Mouse (Mus musculus) cerebellum, postnatal 4 days (tissue): ENCODE results near the gene Fgf12.
A peak's percentile ranks its signal among the peaks of the same experiment; 100 is the strongest.

Experiments used
- DNase-seq, 2 experiments: peaks; one replicate each; pipeline ENCODE4 v3.0.0; 2022; ENCODE audit warnings: low spot score in 2 of 2, mixed read lengths in 1 of 2

Fgf12 gene

DNA sequence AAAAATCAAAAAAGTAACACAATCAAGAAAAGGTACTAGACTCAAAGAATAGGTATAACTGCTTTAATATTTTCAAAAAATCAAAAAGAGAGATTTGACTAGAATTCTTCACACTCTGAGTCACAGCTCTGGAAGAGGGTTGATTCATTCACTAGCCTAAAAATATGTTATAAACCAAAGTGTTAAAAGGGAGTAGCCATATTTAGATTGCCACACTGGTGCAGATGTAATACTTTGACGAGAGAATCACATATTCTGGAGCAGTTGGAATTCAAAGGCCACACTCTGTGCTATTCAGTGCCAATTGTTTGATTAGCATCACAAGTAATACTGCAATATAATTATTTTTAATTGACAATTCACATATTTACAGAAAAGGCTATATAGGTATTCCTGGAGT is 416.2 kb downstream of the Fgf12 start:
- no peak for DNase-seq

DNA sequence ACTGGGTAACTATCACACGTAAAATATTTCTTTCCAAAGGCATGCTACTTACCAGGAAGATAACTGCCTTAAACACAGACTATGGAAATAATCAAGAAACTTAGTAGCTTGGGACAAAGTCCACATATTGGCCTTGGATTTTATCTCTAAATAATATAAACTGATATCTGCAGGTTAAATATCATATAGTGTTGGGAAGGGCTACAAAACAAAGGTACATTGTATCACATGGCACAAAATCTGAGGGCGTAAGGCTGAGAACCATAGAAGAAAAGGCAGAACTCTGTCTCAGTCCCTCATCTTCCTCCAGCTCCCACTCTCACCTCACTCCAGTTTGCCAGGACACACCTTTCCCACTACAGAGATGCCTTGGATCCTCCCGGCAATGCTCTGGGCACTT is 417.8 kb downstream of the Fgf12 start:
- no peak for DNase-seq

DNA sequence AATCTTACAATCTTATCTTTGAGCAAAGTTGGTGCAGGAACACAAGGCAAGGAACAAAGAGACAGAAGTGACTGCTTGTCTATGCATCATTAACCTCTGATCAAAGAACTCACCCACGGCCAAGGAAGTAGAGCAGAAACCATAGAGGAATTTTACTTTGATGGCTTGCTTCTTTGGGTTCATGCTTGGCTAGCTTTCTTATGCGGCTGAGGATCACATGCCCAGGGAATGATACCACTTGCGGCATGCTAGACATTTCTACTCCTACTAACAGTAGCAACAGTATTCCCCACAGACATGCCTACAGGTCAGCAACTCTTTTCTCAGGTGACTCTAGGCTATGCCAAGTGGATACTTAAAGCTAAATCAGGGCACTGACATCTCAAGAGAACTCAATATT is 429.3 kb downstream of the Fgf12 start:
- no peak for DNase-seq

DNA sequence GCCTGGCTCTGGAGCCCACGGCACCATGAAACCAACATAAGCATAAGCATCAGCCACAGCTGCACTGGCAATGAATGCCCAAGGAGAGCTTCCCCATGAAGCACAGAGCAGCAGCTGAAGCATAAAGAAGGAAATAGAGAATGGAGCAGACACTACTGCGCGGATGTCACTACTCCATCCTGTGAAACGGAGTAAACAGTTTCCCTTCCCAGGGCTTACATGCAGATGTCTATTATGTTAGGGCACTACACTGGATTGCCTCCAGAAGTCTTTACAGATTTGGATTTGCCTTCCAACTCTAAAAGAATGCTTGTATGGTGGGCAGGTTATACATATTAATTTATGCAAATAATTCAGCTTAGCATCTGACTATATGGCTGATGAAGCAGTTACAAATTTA is 441.2 kb downstream of the Fgf12 start:
- no peak for DNase-seq

DNA sequence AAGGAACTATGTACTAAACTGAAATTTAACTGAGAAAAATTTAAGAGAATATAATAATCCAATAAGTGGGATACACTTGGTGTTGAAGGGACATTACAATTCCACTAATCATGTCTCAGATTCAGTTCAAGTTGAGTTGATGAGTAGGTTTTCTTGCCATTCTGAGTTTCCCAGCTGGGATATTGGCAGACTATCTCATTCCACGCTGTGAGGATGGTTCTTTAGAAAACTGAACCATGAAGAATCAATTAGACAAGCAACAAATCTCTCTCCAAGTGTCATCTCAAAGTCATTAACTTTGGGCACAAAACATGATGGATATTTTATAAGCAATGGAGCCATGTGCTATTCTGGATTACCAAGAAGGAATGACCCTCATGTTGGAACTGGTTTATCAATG is 449.0 kb downstream of the Fgf12 start:
- DNase-seq: peak in 1 of 2 experiments; percentile 24

DNA sequence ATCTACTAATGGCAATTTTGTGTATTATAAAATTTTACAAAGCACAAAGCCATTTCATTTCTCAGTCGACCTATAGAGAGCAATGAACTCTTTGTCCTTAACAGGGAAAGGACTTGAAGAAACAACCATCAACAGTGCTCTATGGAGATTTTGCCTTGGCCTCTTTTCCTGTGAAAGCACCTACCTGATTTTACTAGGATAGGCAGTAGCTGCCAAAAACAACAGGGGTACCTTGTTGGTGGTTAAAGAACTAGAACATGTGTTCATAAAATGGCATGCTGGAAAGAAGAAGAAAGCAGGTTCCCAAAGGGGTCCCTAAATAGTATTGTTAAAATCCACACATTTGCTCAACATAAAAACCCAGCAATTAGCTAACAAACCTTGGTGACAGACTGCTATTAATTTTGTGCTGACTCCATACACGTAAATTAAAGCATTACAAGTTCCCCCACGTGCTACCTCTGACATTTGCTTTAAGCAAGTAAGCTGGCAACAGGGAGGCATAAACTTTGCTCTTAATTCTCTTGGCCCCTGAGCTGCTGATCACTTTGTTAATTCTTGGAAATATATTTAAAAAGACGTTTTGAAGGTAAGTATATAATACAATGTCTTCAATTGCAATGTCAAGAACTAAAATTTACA is 463.1 kb downstream of the Fgf12 start:
- DNase-seq: no peak

DNA sequence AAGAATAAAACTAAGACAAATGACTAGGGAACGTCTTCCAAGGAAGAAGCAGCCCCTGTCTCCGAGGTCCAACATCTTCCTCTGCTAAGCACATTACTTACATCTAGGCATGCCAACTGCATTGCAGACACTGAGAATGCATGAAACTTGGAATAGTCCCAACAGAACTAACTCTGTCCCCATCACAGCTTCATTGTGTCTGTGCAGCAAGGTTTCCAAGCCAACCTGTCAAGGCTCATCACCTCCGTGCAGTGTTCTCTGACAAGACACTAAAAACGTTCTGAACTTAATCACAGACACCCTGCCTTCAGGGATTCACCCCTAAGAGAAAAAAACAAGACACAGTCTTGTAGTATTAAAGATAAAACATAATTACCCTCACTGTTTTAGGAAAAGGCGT is 495.0 kb downstream of the Fgf12 start:
- no peak for DNase-seq

DNA sequence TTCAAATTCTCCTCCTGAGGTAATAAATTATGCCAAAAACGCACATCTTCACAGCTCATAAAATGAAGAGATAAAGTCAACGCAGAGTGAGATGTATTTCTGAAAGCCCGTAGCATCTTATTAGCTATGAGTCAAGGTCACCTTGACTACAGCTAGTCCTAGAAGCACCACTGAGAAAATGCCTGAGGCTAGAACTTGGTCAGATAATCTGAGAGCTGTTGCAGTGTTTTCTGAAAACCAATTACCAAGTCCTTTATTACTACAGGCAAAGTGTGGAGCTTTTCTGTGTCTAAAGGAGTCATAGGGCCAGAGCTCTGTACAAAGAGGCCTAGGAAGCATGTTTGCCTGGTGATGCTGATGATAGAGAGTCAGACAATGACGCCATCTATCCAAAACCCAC is 498.6 kb downstream of the Fgf12 start:
- no peak for DNase-seq

DNA sequence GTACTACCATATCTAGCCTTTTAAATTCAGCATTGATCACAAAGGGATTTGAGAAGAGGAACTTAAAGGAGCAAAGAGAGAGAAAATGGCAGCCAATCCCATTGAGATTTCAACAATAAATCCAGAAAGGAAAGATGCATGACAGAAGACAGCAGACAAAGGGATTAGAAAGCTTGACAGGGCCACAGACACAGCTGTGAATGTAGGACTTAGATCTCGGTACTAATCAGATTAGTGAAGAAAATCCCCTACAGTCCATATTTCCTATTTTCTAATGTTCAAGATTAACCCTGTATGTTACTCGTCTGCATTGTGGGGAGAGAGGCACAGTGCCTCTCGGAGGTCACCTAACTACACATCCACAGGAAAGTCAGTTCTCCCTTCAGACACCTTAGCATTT is 500.9 kb downstream of the Fgf12 start:
- DNase-seq: no peak

DNA sequence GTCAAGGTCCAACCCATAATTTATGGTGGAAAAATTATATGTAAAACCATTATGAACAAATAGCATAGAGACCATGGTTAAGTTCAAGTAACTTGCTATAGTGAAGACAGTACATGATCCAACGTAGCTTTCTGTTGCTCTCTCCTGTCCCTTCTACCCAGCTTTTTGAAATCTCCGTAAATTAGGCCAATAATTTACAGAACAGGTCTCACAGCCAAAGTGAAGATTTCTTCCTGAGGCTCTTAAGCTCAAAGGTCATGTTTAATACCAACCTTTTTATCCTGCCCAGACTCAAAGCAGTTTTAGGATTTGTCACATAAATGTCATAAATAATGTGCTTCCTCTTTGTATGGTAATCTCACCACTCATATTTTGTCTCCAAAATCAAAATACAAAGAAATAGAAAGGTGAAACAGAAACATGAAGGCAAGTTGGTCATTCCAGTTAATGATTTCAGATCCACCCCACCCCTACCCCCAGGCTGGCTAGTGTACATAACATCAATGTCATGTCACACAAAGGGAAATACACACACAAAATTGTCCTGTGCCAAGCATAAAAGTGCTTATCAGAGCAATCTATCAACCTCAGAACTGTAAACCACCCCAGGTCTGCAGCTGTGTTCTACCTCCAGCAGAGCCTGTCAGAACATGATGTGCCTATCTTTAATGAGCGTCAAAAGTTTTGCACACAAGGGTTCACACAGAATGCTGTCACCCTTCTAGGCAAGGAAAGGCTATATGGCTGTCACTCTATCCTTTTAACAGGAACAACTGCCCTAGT is 509.8 kb downstream of the Fgf12 start:
- DNase-seq: no peak

DNA sequence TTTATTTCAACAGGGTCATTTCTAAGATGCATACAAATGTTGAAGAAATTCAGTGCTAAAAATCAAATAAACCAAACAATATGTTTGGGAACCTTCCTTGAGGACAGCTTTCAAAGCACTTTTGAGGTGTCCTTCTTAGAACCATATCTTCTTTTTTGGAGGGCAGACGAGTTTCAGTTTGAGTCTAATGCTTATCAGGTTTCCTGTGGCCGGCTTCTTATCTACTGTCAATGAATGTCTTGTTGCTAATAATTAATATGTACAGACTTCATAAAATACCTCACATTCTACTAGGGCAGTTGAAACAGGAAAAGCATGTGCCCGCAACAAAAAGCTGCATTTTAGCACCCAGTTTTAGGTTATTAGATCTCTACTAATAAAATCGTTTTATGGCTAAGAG is 513.5 kb downstream of the Fgf12 start:
- no peak for DNase-seq

DNA sequence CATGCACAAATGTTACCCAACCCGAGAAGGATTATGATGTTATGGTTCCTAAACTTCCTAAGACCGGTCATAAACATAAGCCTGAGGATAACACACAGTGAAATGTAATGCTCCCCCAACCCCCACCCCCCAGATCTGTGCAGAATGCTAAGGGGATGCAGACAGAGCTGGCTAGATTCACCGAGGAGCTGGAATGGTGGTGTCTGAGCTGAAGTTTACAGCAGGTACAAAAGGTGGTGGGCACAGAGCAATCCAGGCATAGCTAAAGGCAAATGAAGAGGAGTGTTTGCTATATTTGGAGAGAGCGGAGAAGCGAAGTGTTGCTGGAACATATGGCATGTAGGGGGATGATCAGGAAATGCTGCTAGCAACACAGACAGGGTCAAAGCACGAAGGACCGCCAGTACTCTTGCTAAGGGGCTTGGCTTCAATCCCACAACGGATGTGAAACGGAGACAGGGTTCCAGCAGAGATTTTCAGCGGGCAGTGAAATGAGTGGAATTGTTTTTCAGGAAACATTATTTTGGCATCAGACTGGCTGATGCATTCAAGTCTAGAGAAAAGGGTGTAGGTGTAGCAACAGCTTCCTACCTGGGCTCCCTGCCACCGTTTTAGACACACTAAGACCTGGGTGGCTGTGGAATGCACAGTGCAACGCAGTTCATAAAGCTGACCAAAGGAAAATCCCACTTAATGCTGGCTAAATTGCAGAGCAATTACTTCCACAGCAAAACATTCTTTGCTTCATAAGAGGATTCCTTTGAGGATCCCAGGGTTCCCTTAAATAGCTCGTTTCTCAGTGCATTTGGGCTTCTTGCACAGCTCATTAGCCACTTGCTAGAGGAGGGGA is 514.6 kb downstream of the Fgf12 start:
- peak in 1 of 2 experiments; percentile 6 for DNase-seq

DNA sequence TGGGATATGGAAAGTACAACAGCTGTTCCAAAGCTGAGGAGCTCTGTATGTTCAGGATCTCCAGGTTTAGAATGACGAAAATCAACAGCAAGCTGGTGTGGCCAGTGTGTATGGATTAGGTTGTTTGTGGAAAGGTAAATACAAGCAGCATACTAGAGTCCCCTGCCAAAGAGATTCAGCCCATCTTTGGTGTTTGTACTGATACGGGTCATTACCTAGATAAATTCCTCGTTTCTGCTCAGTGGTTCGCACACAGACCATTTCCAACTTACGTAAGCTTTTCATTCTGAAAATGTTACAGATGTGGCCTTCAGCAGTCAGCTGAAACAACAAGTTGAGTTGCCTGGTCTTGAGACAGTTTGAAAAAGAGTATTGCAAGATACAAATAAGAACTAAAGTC is 536.9 kb downstream of the Fgf12 start:
- DNase-seq: no peak

DNA sequence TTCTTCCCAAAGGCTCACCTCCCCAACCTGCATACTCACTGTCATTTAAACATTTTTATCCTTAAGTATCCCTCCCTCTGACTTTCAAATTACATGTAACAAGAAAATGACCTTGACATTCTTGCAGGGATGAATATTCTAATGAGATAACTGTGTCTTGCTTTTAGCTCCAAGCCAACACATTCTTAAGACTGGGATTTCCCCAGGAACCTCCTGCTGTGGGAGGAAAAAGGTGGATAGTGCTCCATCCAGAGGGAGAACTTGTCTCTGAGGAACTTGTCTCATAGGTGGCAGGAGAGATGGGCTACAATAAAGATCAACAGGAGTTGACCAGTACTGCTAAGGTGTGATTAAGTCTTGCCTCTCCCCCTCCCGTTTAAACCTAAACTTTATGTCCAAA is 540.5 kb downstream of the Fgf12 start:
- no peak for DNase-seq

DNA sequence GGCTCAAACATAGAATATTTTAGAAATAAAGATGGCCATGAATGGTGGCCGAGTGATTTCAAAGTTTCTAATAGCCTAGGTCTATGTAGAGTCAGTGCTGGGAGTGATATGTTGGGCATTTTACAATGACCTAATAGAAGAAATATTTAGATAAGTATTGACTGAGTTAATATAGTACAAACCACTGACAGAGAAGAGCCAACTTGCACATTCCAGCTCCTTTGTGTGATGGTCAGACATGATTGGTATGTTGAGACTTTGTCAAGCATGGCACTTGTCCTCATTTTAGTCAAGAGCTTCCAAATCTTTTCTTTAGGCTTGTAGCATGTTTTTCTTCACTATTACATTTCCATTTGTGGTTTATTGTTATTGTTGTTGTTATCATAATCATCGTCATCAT is 596.4 kb downstream of the Fgf12 start:
- DNase-seq: no peak

DNA sequence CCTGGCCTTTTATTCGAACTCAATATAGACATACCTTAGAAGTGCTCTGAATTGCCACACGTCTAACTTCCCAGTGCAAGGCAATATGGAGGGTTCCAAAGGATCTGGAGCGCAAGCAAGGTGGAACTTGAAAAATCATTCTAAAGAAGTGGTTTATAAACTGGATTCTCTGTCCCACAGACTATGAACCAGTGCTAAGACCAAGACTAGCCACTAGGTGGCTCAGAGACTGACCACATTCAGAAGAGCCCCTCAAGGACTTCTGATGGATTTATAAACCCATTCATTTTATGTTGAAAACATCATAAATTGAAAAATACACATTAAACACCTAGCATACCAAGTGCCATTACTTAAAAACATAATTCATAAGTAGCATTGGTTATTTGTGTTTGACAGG is 611.9 kb downstream of the Fgf12 start:
- DNase-seq: no peak

DNA sequence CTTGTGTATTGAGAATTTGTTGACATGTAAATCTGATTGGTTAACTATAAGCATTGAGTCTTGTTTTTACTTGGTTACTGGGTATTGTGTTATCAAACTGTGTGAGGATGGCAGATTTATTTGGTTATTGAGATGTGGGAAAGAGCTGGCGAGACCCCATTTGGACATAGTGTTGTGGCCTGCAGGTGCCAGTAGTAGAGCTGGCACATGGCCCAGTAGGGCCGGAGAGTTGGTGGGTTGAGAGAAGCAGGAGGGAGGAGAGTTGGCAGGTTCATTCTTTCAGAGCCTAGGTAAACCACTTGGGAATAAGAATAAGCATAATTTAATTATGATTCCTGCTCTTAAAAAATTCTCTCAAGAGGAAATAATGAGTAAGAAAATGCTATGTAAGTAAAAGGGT is 625.9 kb downstream of the Fgf12 start:
- DNase-seq: peak in 1 of 2 experiments; percentile 32
